Mouse (Mus musculus) splenic B cell, adult 2 months (primary cell): ENCODE data around the gene Arl6ip1.

Experiments
- DNase-seq: peaks from one replicate; pipeline ENCODE4 v3.0.0-alpha.2; 2011; ENCODE audit warnings: low read depth, low spot score
- H3K27me3 ChIP-seq: 2 replicates; pipeline ENCODE4 v1.6.1; 2012; ENCODE audit warnings: mild to moderate bottlenecking, low read length, moderate library complexity, mixed read lengths; ENCODE audit not compliant: control insufficient read depth, poor library complexity, insufficient read depth, severe bottlenecking
- H3K36me3 ChIP-seq: 2 replicates; pipeline ENCODE4 v1.6.1; 2012; ENCODE audit warnings: mild to moderate bottlenecking, low read length, moderate library complexity, mixed read lengths; ENCODE audit not compliant: control insufficient read depth, poor library complexity, insufficient read depth, severe bottlenecking

Arl6ip1 gene

DNA sequence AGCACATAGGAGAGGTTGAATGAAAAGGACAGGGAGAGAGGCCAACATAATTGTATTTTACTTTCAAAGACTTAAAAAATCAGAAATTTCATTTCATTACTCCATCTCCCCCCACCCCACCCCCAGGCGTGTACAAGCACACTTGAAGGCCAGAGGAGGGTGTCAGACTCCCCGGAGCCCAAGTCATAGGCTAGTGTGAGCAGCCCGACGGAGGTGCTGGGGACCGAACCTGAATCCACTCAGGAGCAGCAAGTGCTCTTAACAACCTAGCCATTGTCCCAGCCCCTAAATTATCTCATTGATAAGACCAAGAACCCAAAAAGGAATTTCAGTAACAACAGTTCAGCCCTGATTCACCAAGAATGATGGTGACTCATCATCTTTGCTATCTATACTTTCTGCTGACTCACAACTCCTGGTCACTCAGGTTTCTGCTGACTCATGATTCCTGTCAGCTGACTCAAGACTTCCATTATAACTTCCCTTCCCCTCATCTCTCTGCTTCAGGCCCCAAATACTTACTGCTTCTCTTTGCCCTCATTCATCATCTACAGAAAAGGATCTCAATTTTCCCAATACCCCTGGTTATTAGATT is 24.9 kb downstream of the Arl6ip1 start:
- no peak for DNase-seq
- Histone ChIP-seq H3K36me3 (peaks cover 7% of the 10 kb centered on the region), H3K27me3 (no peaks in the 10 kb centered on the region)

DNA sequence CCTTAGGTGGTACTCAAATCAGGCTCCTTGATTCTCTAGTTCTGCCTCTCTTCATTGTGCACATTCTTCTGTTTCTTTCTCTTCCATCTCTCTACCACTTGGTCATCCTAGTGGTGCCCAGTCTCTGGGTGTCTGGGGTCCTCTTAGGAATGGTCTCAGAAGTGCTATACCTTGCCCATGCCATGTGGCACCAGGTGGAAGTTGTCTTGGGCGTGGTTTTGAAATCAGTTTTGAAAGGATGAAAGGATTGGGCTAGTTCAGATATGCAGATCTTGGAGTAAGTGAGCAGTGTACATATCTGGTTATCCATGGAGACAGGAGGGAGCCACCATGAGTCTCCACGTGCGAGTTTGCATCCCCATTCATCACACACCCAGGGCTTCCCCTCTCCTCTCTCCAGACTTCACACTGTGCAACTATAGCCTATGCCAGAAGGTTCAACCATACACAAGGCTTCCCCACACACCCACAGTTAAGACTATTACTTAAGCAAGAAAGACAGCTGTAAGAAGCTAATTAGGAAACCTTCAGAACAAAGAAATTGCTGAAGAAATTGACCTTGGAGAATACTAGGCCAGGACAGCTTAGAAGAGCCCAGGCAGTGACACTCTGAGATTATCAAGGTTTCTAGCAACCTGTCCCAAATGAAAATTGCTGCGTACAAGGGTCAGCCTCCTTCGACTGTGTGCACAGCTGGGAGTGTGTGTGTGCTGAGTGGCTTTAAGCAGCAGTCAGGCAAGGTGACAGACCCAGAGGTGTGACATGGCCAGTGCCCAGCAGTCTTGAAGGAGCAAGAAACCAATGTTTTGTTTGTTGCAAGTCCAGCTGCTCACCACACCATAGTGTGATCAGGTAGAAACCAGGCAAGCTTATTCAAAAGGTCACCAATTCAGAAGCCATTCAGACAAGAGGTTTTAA is 25.7 kb downstream of the Arl6ip1 start:
- Histone ChIP-seq H3K36me3 (peaks cover 6% of the 10 kb centered on the region), H3K27me3 (no peaks in the 10 kb centered on the region)
- DNase-seq, result no peak

GRCm38 (mm10) chr7:118102678-118103461 is 26.6 kb downstream of the Arl6ip1 start:
- DNase-seq, result no peak
- Histone ChIP-seq H3K36me3 (peaks cover 1% of the 10 kb centered on the region), H3K27me3 (no peaks in the 10 kb centered on the region)

DNA sequence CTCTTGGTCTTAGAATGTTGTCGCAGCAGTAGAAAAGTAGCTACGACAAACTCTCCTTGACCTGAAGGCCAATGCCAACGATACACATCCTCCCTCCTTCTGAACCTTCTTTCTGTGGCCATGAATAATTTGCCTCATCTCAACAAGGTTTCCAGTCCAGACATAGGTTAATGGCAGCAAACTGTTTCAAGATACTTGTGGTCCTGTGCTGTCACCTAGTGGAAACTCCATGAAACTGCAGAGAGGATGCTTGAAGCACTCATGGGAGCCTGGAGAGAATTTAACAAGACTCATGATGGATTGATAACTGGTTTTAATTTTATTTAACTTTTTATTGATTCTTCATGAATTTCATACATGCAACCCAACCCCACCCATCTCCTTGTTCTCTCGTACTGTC is 27.2 kb downstream of the Arl6ip1 start:
- DNase-seq, result peak; percentile 76
- peaks cover 1% of the 10 kb centered on the region for H3K36me3 ChIP-seq
- H3K27me3 ChIP-seq, result no peaks in the 10 kb centered on the region

GRCm38 (mm10) chr7:118097615-118098014 is 31.8 kb downstream of the Arl6ip1 start:
- Histone ChIP-seq H3K36me3 (no peaks in the 10 kb centered on the region), H3K27me3 (no peaks in the 10 kb centered on the region)
- DNase-seq, result no peak

GRCm38 (mm10) chr7:118079987-118080386 is 49.5 kb downstream of the Arl6ip1 start:
- DNase-seq, result no peak
- Histone ChIP-seq H3K36me3 (no peaks in the 10 kb centered on the region), H3K27me3 (no peaks in the 10 kb centered on the region)

DNA sequence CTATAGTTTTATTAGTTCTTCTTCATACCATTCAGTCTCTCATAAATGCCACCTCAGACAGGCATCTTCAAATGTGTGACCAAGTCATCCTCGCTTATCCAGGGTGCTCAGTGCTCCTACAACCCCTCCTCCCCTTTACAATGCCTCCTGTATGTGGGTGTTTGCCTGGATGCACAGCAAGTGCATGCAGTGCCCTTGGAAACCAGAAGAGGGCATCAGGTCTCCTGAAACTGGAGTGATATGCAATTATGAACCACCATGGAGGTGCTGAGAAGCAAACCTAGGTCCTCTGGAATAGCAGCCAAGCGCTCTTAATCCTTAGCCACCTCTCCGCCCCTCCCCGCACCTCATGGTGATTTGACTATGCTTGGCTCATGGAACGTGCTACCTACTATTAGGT is 50.4 kb downstream of the Arl6ip1 start:
- Histone ChIP-seq H3K27me3 (no peaks in the 10 kb centered on the region), H3K36me3 (no peaks in the 10 kb centered on the region)
- DNase-seq, result no peak
